Mouse (Mus musculus): ENCODE data around the gene Cngb1.
"Not testable (repeated sequence)": the region's sequence is repeated elsewhere in the genome, so short reads cannot be mapped to it uniquely, and the experiment has no call there.

Gene Cngb1

DNA sequence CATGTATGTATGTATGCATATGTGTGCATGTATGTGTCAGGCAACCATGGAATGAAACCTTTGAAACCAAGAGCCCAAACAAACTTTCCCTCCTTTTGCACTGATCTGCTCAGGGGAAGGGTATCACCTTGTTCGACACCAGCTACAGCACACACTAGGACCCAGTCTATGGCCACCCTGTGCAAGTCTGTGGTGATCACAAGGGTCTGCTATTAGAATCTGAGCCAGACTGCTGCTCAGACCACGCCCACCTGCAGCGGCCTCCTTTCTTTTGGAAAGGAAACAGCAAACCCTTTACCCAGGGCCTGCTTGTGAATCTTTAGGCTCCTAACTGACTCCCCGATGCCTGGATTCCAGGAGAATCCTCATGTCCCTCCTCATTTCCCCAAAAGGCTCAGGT, 62.5 kb downstream of the Cngb1 start:
- DNase-seq = no peak

DNA sequence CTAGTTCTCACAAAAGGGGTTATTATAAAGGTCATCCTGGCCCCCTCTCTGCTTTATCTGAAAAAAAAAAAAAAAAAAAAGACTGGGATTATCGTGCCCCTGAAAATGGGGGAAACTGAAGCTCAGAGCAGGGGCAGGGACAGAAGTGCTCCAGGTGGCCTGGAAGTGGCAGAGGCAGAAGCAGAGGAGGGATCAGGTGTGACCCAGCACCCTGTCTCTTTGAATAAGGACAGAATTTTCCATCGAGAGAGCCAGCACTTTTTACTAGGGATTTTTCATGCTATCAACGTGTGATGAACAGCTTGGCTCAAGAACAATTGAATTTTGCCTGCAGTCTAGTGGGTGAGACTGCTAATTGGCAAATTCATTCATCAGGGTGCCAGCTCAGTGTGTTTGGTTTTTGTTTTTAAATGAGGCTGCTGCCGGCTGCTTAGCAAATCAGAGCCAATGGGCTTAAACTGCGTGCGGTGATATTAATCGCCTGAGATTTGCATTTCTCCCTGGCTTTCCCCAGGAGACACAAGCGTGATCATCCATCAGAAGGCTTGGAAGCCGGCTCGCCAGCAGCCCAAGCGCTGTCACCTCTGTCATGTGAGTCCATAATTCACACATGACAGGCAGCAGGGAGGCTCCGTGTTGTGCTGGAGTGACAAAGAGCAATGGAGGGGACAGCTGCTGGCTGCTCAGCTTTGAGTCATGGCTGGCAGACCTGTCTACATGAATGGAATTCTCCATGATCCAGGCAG, 63.4 kb downstream of the Cngb1 start:
- DNase-seq = peak; percentile 85

DNA sequence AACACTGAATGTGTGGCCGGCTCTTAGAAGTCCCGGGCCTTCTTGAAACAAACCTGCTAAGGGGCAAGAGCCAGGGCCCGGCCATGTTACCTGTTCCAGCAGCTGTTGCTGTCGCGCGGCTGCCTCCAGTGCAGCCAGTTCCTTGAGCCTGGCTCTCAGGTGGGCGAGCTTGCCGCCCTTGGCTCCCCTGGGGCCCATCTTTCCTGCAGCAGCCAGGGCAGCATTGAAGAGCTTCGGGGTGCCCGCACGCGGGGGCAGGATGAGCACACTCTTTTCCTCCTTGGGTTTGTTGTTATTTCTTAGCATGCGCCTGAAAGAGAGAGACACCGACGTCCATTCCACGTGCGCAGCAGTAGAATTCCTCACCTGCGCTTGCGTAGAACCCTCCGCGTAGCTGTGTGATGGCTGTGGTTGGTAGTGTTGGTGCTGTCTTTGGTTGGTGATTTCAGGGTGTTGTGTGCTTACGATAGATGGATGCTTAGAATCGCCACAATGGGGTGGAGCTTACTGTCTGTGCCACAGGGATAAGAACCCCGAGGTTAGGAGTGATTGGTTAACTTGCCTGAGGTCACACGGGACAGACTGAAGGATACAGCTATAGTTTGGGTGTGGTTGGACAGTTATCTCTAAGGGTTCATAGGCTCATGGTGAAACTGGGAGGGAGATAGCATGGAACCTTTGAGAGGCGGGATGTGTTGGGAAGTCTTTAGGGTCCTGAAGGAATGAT, 64.1 kb downstream of the Cngb1 start:
- no peak for DNase-seq

- peak; percentile 49 for DNase-seq
Measured at GRCm38 (mm10) chr8:95235683-95236082, 70.7 kb downstream of the Cngb1 start.

- not testable (repeated sequence) for DNase-seq
Measured at GRCm38 (mm10) chr8:95230086-95230485, 76.3 kb downstream of the Cngb1 start.

DNA sequence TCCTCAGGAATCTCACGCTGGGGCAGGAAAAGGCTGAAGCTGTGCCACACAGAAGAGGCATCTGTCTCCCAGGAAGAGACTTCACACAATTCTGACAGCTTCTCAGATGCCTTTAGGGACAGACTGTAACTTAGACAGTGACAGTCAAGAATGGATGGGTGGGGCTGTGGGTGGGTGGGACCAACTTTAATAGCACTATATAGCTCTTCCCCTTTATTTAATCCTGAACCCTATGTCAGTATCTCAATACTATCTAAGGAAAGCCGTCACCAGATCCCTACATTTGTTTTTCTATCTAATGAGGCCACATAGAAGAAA, 79.3 kb downstream of the Cngb1 start:
- DNase-seq = no peak

GRCm38 (mm10) chr8:95226251-95227150, 79.9 kb downstream of the Cngb1 start:
- DNase-seq = no peak

GRCm38 (mm10) chr8:95223969-95224368, 82.4 kb downstream of the Cngb1 start:
- no peak for DNase-seq

- no peak for DNase-seq
Measured at GRCm38 (mm10) chr8:95221045-95221444, 85.3 kb downstream of the Cngb1 start.

DNA sequence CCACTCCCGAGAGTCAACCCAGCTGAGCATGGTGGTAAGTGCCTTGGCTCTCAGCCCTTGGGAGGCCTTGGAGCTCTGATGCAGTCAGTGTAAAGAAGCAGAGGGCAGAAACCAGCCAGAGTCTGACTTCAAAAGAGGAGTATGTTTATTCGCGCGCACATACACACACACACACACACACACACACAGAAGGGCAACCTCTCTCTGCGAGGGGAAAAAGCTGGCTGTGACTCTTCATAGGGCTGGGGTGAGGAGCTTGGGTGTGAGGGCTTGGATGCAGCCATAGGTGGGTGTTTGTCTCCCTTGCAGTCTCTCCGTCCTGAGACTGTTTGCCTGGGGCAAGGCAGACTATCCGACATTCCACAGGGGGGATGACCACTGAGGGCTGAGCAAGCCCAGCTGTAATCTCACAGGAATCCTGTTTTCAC, 85.8 kb downstream of the Cngb1 start:
- DNase-seq = no peak

DNA sequence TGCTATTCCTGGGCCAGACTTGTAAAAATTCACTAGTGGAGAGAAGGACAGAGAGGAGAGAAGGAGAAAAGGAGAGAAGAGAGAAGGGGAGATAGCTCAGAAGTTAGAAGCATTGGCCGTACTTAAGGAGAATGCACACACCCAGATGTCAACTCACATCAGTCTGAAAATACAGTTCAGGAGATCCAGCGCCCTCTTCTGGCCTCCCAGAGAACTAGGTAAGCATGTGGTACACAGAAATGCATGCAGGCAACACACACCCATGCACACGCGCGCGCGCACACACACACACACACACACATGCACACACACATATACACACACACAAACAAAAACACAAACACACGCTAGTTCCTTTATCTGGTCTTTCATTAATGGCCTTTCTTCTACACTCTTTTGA, 86.8 kb downstream of the Cngb1 start:
- no peak for DNase-seq

GRCm38 (mm10) chr8:95215709-95216360, 90.5 kb downstream of the Cngb1 start:
- no peak for DNase-seq

DNA sequence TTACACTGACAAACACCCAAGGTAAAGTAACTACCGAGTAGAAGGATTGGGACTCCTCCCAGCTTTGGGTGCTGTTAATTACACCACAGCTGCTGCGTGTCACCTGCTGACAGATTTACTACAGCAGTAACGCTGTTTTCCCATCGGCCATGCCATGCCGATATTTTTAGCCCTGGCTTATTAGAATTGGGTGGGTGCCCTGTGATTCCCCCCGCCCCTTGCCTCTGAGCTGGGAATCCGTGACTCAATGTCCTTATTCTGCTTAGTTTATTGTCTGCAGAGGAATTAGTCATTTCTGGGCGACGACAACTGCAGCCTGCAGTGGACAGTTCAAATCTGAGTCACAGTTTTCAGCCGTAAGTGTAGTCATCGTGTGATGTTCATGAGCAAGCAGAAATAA, 96.5 kb downstream of the Cngb1 start:
- DNase-seq = peak; percentile 73

DNA sequence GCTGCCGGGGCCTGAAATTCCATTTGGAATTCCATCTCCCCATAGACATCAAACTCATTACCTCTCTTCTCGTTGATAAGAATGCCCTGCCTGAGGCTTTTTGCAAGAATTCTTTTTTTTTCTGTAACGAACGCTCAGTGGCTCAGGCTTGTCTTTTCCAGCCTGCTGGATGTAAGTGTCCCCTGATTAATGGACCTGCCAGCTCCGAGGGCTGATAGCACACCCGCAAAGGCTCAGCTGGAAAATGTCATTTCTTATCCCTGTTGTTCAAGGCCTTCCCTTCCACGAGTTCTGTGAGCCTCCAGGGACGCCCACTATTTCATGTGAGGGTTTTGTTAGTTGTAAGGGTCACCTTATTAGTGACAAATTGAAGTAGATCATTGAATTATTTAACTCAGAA, 100.4 kb downstream of the Cngb1 start:
- DNase-seq = no peak

DNA sequence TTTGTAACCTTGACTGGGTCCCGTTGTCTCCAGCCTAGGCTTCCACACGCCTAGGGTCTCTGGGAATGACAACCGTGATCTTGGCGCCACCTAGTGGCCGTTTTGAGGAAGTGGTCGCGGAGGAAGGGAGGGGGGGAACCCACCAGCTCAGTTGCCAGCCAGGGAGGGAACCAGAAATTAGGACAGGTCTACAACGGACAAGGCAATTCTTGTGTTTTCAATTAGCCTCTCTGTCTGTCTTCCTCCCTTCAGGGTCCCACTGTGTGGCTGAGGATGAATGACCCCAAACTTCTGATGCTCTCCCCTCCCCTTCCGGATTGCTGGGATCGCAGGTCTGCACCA, 102.4 kb downstream of the Cngb1 start:
- DNase-seq = peak; percentile 38

- DNase-seq = no peak
Measured at GRCm38 (mm10) chr8:95203326-95204038, 102.9 kb downstream of the Cngb1 start.

GRCm38 (mm10) chr8:95202649-95203275, 103.6 kb downstream of the Cngb1 start, which contains the start of gene Kifc3:
Kifc3 (minus strand) TSS chr8:95202812.
- no peak for DNase-seq

- no peak for DNase-seq
Measured at GRCm38 (mm10) chr8:95202056-95202570, 104.3 kb downstream of the Cngb1 start.

DNA sequence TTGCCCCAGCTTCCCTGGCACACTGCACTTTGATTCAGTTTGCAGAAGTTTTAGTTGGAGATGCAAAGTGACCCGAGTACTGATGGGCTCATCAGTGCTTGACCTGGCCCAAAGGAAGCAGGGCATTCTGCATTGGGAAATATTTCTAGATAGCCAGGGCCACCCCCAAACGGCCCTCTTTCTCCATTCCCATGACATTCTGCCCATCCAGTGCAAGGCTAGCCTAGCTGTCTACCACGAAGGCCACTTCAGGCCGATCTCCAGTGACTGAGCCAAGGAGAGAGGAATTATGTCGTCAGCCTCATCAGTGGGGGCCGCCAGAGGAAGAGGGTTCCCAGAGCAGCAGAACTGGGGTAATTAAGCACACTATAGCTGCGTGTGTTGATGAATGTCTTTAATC, 104.9 kb downstream of the Cngb1 start:
- no peak for DNase-seq

DNA sequence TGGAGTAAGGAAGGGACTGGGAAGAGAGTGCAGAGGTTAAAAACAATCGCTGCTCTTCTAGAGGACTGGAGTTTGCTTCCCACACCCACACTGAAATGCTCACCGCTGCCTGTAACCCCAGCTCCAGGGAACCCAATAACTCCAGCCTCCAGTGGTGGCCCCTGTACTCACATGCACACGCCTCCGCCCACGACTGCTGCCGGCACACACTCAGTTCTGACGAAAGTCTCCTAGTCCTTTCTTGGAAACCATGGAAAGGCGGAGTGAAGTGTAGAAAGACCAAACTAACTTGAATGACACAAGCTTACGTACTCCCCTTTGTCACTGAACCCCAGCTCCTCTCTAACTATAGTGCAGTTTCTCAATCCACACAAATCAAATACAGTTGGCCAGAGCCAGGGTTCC, 106.4 kb downstream of the Cngb1 start:
- no peak for DNase-seq

GRCm38 (mm10) chr8:95195728-95196127, 110.7 kb downstream of the Cngb1 start:
- DNase-seq = no peak

All from layer of hippocampus, adult 9-11 months (tissue).